Mouse (Mus musculus): ENCODE results near the gene Mtcl1.
A peak's percentile ranks its signal among the peaks of the same experiment; 100 is the strongest.
"Not testable (repeated sequence)": the region's sequence is repeated elsewhere in the genome, so short reads cannot be mapped to it uniquely, and the experiment has no call there.

Gene Mtcl1

GRCm38 (mm10) chr17:66447978-66448377 lies 1.6 kb downstream of the Mtcl1 start:
- DNase-seq (ENCODE audit: low spot score) = no peak

DNA sequence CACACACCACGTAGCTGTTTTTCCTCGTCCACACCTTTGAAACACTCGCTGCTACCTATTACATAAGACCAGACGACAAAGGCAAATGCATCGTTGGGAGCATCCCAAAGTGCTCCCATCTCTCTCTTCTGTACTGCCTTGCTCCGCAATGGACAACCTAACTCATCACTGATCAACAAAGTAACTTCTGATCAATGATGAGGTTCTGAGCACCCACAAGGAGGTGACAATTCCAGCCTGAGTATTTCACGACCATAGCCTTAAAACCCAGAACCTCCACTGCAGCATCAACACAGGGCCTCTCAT lies 2.6 kb downstream of the Mtcl1 start:
- DNase-seq (ENCODE audit: low spot score) = no peak

- DNase-seq (ENCODE audit: low spot score) = peak; percentile 24
Observed at GRCm38 (mm10) chr17:66446196-66447006, 3.1 kb downstream of the Mtcl1 start.

DNA sequence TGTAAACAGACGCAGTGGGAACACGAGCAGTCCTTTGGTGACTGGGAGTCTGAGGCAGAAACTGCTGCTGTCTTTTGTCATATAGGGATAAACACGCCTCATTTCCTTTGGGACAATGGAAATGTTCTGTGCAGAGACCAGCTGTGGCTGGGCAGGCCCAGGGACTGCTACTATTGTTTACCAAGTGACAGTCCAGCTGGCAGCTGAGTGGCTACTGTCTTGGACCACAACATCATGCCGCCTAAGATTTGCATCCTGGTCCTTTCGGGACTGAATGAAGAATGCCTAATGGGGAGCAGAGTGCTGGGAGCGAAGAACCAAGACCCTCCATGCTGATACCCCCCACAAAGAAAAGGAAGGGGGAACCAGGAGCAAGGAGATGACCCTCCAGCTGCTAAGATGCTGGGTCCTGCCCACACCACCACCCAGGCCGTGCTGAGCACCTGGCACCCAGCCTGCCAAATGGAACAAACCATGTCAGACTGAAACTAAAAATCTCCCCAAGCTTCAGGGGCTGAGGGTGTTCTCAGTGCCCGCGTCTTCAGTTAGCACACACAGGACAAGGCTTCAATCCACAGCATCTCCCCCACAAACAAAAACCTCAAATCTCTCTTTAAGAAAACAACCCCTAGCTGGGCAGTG lies 5.4 kb downstream of the Mtcl1 start:
- peak; percentile 87 for DNase-seq (ENCODE audit: low spot score)

- DNase-seq (ENCODE audit: low spot score) = no peak
Observed at GRCm38 (mm10) chr17:66439888-66440287, 9.7 kb downstream of the Mtcl1 start.

DNA sequence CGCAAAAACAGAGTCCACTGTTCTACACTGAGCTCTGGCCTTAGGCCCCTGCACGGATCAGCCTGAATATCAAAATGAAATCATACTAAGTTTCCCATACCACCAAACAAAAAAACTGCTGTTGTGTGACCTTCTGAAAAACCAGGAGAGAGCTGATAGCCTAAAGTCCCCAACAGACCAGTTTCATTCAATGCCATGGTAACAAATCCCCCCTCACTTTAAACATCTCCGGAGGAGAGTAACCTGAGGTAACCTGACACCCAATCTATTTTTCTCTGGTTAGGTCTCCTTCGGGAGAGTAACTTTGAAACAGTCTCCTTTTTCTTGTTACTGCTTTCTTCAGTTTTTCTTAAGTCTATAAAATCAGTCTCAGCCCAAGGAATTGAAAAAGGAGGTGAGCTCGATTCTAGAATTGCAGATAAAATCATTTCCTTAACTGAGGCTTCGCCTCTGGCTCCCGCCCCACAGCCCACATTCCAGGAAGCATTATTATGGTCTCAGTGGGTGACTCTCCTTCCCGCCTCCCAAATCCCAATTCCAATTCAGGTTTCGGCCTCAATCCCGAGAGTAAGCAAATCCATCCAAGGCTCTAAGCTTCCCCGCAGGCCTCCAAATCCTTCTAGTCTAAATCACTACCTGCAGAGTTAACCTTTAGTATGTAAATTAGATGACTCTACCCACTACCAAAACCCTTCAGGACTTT lies 10.3 kb downstream of the Mtcl1 start:
- DNase-seq (ENCODE audit: low spot score) = no peak

DNA sequence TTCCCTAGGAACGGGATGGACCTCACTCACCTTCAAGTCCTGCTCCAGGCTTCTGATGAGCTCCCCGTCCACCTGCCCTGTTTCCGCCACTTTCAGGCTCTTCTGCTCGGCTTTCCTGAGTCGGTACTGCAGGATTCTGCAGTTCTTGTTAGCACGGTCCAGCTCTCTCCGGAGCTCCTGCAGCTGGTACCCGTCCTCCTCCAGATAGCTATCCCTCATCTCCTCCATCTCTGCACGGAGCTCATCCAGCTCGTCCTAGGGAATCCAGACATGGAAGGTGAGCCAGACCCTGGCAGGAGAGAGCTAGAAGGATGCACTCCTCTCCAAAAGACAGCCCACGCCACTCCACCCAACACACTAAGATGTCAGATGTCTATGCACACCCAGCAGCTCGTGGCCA lies 11.4 kb downstream of the Mtcl1 start:
- no peak for DNase-seq (ENCODE audit: low spot score)

DNA sequence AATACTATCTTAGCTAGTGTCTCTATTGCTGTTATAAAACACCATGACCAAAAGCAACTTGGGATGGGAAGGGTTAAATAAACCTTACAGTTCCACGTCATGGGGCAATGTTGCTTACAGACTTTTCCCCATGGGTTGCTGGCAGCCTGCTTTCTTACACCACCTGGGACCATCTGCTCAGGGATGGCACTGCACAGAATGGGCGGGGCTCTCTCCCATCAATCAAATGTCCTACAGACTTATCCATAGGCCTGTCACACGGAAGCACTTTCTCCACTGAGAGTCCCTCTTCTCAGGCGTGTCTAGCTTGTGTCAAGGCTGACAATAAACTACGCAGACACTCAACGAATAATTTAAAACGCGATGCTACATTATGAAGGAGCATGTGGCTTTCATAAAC lies 12.7 kb downstream of the Mtcl1 start:
- DNase-seq (ENCODE audit: low spot score) = no peak

DNA sequence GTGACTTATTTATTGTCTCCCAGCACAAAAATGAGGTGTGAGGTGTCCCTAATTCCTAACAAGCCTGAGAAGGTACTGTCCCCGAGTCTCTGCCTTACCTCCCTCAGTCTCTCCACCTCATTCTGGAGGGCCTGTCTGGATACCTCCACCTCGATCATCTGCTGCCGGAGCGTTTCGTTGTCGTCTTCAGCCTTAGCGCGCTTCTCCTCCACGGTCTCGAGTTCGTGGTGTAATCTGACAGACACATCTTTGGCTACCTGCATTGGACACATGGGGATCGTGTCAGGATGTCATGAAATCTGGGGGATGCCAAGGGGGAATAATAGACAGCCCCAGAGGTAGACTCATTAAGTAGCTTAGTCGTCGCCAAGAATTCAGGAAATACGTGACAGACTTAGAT lies 13.6 kb downstream of the Mtcl1 start:
- DNase-seq (ENCODE audit: low spot score) = no peak

GRCm38 (mm10) chr17:66435007-66435406 lies 14.5 kb downstream of the Mtcl1 start:
- DNase-seq (ENCODE audit: low spot score) = no peak

GRCm38 (mm10) chr17:66434566-66434965 lies 15.0 kb downstream of the Mtcl1 start:
- DNase-seq (ENCODE audit: low spot score) = no peak

GRCm38 (mm10) chr17:66424601-66425000 lies 24.9 kb downstream of the Mtcl1 start:
- DNase-seq (ENCODE audit: low spot score) = not testable (repeated sequence)

DNA sequence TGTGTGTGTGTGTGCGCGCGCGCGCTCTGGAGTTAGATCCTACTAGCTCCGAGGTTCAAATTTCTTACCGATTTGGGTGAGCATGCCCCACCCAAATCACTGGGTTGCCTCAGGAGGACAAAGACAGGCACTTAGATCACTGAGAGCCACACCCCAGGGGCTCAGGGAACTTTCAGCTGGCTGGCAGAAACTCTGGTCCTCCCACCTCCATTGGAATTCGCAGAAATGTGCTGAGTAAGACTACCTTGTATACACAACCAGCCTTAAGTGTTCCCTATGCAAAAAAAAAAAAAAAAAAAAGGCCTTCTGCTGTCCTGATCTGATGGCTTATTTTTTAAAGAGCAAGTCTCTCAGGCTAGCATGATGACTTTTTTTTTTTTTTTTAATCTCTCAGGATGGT lies 30.1 kb downstream of the Mtcl1 start:
- DNase-seq (ENCODE audit: low spot score) = no peak

DNA sequence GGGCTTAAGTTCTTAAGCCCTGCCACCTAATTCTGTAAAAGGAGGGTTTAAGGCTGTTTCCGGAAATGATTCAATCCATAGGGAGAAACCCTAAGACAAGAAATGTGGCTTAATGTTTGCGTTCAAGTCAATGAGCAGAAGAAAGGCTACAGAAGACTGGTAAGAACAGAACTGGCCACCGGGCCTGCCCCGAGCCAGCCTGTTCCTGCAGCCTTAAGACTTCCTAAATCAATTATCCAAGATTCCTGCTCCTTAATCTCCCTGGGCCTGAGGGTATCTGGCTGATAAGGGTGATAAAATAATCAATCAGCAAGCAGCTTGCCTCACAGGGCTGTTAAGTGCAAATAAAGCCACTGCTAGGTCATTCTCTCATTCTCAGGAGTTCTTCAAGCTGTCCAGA lies 31.8 kb downstream of the Mtcl1 start:
- DNase-seq (ENCODE audit: low spot score) = no peak

DNA sequence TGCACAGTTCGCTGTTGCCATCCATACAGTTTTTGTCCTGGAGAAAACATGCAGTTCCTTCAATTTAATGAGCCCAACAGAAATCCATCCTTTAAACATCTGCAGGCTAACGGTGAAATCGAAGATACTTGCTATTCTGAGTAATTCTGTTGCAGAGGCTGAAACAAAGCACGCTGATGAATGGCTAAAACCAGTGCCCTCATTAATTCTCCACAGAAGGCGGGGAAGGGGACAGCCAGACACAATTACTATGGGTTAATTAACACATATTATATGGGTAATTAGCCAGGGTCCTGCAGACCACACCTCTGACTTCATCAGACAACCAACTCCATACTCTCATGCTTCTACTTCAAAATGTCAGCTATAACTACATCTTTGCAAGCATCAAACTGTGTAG lies 32.2 kb downstream of the Mtcl1 start:
- no peak for DNase-seq (ENCODE audit: low spot score)

DNA sequence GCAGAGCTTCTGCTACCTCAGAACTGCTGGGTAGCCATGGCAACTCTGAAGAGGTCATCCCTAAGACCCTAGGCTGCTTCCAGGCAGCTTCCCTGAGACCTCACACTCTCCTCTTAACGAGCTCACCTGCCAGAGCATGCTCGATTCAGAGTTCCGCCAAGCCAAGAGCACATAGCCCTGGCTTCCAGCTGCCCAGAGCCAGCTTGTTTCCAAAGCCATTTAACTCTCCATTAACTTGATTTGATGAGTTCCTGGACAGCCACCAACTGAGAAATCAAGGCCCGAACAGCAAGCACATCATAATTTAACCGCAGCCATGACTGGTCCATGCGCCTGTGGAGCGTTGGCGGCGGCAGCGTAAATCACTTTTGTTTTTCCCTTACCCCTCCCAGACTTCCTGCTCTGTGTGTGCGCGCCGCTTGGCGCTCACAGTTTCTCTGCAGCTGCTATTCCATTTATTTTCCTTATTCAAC lies 32.7 kb downstream of the Mtcl1 start:
- DNase-seq (ENCODE audit: low spot score) = peak; percentile 59

DNA sequence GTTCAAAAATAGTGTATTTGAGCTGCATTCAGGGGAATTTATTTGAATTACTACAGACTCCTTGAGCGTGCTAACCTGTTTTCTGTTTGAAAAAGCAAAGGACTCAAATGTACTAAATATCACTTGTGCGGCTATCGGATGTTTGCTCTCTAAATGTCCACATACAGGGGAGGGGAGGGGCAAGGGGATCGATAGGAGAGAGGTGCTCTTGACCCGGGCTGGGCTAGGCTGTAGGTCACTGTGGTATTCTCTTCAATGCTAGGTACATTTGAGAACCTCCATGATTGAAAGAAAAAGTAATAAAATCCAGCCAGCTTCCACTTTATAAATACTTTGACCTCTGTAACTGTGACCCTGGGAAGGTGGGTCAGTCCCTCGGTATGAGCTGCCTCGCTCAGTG lies 33.1 kb downstream of the Mtcl1 start:
- no peak for DNase-seq (ENCODE audit: low spot score)

GRCm38 (mm10) chr17:66414331-66414730 lies 35.2 kb downstream of the Mtcl1 start:
- DNase-seq (ENCODE audit: low spot score) = no peak

- DNase-seq (ENCODE audit: low spot score) = peak; percentile 76
Observed at GRCm38 (mm10) chr17:66412155-66412970, 37.2 kb downstream of the Mtcl1 start.

GRCm38 (mm10) chr17:66410884-66411426 lies 38.6 kb downstream of the Mtcl1 start:
- DNase-seq (ENCODE audit: low spot score) = no peak

DNA sequence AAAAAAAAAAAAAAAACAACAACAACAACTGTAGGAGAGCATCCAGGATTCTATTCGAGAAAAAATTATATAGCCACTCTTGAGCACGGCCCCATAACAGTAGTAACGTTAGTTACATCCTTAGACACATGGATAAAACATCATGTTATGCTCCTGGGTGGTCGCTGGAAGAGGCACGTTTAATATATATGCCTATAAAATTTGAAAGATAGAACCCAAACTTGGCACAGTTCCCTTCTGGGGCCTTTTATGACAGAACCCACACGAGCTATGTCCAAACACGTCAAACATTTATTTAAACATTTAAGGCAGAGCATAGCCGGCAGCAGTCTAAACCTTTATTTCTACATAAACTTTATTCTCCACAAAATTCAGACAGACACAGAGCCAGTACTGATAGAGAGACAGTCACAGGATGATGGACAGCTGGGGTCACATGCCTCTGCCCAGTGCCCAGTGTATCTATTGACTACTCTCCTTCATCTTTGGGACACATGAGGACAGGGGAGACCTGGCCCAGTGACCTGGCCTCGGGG lies 40.4 kb downstream of the Mtcl1 start:
- DNase-seq (ENCODE audit: low spot score) = no peak

DNA sequence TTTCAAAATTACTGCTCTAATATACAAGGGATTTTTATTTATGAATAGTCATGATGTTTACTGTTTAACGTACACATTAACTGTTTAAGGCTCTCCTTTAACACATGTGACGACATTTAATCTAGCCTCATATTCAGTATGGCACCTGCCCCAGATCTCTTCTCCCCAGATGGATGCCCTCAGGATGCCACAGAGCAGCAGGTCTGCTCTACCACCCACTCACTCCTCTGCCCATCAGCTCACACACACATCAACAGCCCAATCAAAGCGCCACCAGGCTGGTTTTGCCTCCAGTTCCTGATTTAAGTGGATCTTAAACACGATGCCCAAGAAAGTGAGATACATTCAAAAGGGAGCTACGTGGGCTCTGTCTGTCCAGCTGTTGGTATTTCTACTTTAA lies 41.1 kb downstream of the Mtcl1 start:
- no peak for DNase-seq (ENCODE audit: low spot score)

Data from retina, embryonic 14.5 days (tissue).